Mouse (Mus musculus): ENCODE results near the gene Sec14l2.

GRCm38 (mm10) chr11:4160758-4161480 lies 37.7 kb upstream of the Sec14l2 start:
- TF ChIP-seq POLR2A (IDR thresholded peaks at IDR 0.05; ENCODE audit: insufficient read length, low read depth) (no peak), TCF12 (IDR thresholded peaks at IDR 0.05; ENCODE audit: insufficient read depth, poor library complexity, severe bottlenecking) (no peak), TCF3 (IDR thresholded peaks at IDR 0.05; ENCODE audit: insufficient read length, low read depth) (no peak)

Data from myocyte (in vitro differentiated cells).